Mouse (Mus musculus): Measurements from ENCODE around the gene Bcl9l.

Bcl9l gene

GRCm38 (mm10) chr9:44482552-44482951 lies at the start of gene Bcl9l:
Bcl9l (plus strand) TSS chr9:44482825.
- DNase-seq (ENCODE audit: low read depth, low spot score) = peak; percentile 90

- peak; percentile 91 for DNase-seq (ENCODE audit: low read depth, low spot score)
Measured at GRCm38 (mm10) chr9:44435747-44436146, 46.9 kb upstream of the Bcl9l start.

DNA sequence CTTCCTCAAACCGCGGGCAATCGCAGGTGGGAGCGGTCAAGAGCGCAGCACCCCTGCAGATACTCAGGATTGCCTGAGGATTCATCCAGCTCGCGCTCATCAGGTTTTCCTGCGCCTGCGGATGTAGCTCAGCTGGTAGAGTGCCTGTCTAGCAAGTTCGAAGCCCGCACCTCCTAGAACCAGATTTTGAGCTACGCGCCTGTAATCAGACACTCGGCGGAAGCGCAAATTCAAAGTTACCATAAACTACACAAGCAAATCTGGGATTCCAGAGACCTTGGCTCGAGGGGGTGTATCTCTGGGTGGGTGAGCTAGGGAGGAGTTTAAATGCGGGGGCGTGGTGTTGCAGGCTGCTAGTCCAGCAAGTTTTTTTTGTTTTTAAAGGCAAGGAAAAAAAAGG lies 41.7 kb upstream of the Bcl9l start, which contains the start of gene Foxr1:
Foxr1 (minus strand) TSS at position 176 of the 400 bp plus-strand sequence.
- peak; percentile 74 for DNase-seq (ENCODE audit: low read depth, low spot score)

- peak; percentile 49 for DNase-seq (ENCODE audit: low read depth, low spot score)
Measured at GRCm38 (mm10) chr9:44444402-44445025, 38.1 kb upstream of the Bcl9l start.

GRCm38 (mm10) chr9:44450387-44450786 lies 32.2 kb upstream of the Bcl9l start:
- peak; percentile 39 for DNase-seq (ENCODE audit: low read depth, low spot score)

GRCm38 (mm10) chr9:44454132-44454890 lies 28.3 kb upstream of the Bcl9l start:
- DNase-seq (ENCODE audit: low read depth, low spot score) = peak; percentile 82

DNA sequence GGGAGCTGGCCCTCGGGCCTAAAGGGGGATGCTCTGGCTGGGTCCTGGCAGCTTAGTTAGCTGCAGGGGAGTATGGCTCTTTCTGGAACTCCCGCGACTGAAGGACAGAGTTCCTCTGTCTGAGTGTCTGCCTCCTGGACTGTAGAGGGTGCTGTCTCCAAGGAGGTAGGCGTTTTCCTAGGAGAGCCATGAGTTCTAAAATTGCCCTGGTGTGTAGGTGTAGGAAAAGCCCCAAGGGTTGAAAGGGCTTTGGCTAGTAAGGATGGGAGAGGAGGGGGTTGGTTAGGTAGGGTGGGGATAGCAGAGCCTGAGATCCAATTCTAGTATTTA lies 27.8 kb upstream of the Bcl9l start, which contains the start of gene Upk2:
Upk2 (minus strand) TSS at position 86 of the 330 bp plus-strand sequence.
- no peak for DNase-seq (ENCODE audit: low read depth, low spot score)

DNA sequence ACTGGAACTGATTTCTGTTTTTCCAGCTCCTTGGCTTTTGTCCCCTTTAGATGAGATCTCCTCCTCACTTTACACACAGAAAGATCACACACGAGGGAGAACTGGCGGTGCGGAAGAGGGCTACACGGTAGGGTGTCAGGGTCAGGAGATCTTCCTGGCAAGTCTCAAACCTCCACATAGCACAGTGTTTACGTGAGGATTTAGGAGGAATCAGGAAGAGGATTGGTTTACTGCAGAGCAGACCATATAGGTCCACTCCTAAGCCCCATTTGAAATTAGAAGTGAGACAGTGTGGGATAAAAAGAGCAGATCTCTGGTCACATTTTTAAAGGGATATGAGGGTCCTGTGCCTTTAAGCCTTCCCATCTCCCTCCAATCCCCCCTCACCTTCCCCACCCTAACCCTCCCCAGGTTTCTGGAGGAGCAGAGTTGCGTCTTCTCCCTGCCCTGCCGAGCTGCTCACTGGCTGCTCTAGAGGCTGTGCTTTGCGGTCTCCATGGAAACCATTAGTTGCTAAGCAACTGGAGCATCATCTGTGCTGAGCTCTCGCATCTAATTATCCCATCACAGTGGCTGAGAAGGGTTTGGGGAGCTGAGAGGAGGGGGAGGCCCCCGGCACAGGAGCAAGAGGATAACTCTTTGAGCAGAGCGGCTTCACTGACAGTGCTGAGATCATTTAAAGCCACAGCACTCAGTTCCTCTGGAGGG lies 25.4 kb upstream of the Bcl9l start:
- peak; percentile 32 for DNase-seq (ENCODE audit: low read depth, low spot score)

DNA sequence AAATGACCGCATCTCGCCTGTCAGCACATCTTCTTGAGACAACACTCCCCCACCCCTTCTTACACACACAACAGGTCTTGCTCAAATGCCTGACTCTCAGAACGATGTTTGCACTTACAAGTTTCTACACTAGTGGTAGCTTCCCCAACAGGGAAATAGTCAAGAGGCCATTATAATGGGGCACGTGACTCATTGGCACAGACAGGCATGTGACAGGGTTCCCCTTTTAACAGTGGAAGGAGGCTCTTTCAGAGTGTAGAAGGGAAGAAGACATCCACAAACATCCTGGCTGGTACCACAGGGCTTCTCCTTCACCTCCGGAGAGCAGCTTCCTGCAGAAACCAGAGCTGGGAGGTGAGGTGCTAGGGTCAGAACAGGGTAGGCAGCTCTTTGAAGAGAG lies 20.7 kb upstream of the Bcl9l start:
- no peak for DNase-seq (ENCODE audit: low read depth, low spot score)

GRCm38 (mm10) chr9:44468224-44468623 lies 14.4 kb upstream of the Bcl9l start:
- no peak for DNase-seq (ENCODE audit: low read depth, low spot score)

- no peak for DNase-seq (ENCODE audit: low read depth, low spot score)
Measured at GRCm38 (mm10) chr9:44468800-44469199, 13.8 kb upstream of the Bcl9l start.

GRCm38 (mm10) chr9:44473184-44473583 lies 9.4 kb upstream of the Bcl9l start:
- DNase-seq (ENCODE audit: low read depth, low spot score) = peak; percentile 47

DNA sequence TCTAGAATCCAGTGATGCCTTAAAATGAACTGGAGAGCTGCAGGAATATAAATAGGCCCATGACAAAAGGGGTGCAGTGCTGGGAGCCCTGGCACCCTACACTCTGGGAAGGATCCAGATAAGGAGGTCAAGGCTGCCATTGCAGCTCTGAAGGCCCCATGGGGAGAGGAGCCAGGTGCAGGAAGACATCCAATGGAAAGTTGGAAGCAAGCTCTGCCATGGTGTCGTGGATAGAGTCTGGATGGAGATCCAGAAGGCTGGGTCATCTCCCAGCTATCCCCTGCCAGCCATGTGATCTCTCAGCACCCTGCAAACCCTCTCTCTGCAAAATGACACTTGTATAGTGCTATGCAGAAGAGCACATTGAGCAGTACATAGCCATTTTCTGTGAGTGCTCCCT lies 8.3 kb upstream of the Bcl9l start:
- DNase-seq (ENCODE audit: low read depth, low spot score) = no peak

- DNase-seq (ENCODE audit: low read depth, low spot score) = peak; percentile 45
Measured at GRCm38 (mm10) chr9:44475936-44476335, 6.7 kb upstream of the Bcl9l start.

DNA sequence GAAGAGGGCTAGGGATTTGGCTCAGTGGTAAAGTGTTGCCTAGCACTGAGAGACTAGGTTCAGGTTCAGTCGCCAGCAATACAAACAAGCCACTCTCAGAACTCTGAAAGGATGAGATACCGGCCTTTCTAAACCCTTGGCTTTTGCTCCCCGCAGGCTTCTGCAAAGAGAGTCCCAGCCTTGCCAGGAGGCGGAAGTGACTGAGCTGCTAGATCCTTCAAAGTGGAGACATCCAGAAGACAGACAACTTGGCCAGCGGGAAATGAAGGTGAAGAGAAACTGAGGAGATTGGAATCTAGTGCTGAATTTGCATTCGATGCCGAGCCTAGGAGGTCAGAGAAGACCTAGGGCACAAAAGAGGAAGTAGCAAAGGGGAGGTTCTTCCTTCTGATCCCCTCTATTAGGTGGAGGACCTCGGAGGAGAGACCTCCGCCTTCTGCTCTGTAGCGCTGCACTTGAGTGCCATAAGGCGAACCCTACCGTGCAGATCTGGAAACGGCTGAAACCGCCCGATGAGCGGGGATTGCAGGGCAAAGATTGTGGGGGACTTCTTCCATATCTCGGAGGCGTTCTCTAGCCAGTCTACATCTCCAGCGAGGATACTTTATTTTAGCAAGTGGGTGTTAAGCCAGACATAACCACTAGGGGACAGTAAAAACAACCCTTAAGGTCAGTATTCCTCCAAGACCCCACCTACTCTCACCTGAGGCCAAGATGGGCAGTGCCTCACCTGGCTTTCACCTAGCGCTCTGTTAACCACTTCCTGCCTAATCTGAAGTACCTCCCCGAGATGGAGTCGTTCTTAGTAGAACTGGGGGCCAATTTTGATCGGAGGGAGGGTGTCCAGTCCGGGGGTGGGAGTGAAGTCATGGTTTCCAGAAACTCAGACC lies 5.0 kb upstream of the Bcl9l start:
- DNase-seq (ENCODE audit: low read depth, low spot score) = peak; percentile 75

DNA sequence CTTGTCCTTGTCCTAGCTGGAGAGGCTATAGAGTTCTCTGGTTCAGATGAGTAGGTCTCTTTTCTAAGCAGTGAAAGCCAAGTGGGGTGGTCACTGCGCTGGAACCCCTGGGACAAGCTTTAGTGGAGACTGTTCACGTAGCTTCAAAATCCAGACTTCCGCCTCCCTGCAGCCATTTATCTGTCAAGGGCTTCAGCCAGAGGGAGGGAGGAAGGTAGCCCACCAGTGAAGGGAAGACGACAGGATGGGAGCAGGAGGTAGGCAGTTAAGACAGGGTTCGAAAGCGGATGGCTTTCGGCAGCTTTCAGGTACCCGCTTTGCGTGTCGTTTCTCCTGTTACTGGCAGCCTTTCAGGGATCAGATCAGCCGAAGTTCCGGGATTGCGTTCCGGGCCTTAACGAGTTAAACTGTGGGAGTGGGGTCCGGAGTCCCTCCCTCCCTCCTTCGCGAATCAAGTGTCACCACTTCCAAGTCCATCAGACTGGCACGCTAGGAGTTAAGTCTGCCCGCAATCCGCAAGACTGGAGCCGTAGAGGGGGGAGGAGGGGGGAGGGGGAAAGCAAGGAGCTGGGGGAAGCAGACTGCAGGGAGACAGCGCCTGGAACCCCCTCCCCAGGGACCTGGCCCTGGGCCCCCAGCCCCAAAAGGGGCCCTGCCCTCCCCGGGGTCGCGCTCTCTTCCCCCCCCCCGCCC lies 4.2 kb upstream of the Bcl9l start:
- no peak for DNase-seq (ENCODE audit: low read depth, low spot score)

DNA sequence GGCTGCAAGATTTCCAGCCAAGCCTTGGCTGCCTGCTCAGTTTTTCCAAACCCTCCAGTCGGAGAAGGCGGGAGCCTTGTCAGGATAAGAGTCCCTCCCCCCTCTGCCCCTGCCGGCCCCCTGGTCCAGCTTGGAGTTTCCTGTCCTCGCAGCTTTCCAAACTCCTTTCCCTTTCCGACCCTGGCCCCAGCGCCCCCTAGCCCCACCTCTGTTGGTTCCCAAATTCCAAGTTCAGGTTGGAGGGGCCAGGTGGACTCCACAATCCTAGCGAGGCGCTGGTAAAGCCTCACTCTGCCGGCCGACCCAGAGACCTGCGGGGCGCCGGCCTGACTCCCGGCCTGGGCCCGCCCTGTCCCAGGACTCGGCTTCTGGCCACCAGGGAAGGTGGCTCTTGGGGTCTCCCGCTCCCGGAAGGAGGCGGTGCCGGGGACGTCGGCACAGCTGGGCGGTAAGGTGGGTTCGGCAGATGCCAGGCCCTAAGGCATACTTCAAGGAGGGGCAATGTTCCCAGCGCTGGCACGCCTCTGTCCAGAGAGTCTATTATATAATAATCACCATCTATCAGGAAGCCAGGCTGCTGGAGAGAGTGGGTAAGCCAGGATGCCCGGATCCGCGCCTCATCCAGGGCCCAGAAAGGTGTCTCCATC lies 3.5 kb upstream of the Bcl9l start:
- no peak for DNase-seq (ENCODE audit: low read depth, low spot score)

DNA sequence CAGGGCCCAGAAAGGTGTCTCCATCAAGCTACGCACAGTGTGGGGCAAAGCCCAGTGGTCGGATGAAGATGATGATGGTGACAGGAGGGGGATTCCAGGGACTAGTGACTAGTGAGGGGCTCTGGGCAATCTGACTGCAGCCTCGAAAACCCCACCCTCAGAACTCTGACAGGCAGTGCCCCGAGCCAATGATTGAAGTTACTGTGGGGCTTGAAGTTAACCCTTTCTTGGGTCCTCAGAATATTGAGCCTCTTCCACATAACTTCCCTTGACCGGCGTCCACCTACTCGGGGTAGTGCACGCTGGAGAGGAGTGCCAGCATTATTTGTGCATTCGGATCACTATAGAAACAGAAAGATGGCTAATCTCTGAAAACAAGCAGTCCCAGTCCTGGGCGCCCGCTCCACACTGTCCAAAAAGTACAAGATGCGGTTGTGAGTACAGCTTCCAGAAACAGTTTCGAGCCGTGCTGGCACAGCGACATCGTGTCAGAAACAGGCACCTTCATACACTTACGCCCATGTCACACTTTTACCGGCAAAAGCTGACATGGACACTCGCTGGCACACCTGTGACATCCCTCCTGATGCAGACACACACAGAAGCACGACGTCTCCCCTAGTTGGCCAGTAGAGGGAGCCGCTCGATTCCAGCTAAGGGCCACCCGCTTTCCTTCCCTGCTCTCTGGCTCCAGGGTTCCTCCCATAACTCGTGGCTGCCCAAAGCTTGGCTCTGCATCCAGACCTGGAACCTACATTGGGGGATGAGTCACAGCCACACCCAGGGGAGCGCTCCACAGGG lies 2.8 kb upstream of the Bcl9l start:
- peak; percentile 84 for DNase-seq (ENCODE audit: low read depth, low spot score)

- DNase-seq (ENCODE audit: low read depth, low spot score) = no peak
Measured at GRCm38 (mm10) chr9:44482112-44482511, 513 bp upstream of the Bcl9l start.

Measured in A20 (cell line).